Comparison of ENCODE assay signal across 41 mouse cellular contexts in the genomic region with DNA sequence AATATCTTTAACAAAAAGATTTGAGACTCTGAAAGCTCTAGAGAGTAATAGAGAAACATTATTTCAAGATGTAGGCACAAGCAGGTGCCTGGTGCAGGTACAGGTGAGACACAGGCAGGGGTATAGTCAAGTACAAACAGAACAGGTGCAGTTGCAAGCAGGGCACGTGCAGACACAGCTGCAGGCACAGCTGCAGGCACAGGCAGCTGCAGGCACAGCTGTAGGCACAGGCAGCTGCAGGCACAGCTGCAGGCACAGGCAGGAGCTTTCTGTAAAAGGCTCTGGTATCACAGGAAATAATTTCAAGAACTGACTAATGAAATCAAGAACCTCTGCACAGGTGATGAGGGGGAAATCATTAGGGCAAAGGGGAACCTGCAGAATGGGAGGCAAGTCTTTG. TPM values are rescaled to one million over a fixed set of nuclear protein-coding genes. Genes with fewer than 3 reads are reported as not detected.
"Had no signal": no experiment of that assay in that cellular context is flagged by ENCODE, and none has a peak within 500 bp of the region (broad histone marks: within the 10 kb centered on the region; RNA-seq: fewer than 3 reads in every experiment).

No protein-coding gene starts in this region.

- H3K27me3 ChIP-seq: heart, embryonic 15.5 days; hindbrain, embryonic 12.5 days; intestine, embryonic 15.5 days; limb, embryonic 13.5 days; limb, embryonic 15.5 days; liver, embryonic 12.5 days had no signal

- H3K9me3 ChIP-seq: heart, embryonic 15.5 days; limb, embryonic 13.5 days; limb, embryonic 15.5 days had no signal

- H3K36me3 ChIP-seq: heart, embryonic 13.5 days; heart, embryonic 15.5 days; hindbrain, embryonic 10.5 days; hindbrain, embryonic 12.5 days; intestine, embryonic 15.5 days; limb, embryonic 13.5 days; limb, embryonic 15.5 days; liver, embryonic 12.5 days had no signal

- DNase-seq: gastrocnemius, adult 2 months; gastrocnemius, postnatal 10 days; gastrocnemius, postnatal 25 days; heart, adult 2 months; heart, postnatal 14 days; heart, postnatal 4 days; kidney, adult 18-20 months; kidney, adult 8-10 months; kidney, postnatal 10 days; kidney, postnatal 25 days; kidney, postnatal 4 days; layer of hippocampus, adult 9-11 months; layer of hippocampus, postnatal 36 days; left cerebral cortex, postnatal 4 days had no signal

- H3K9ac ChIP-seq: heart, embryonic 13.5 days; heart, embryonic 15.5 days; hindbrain, embryonic 12.5 days; hindbrain, embryonic 14.5 days; intestine, embryonic 15.5 days; limb, embryonic 13.5 days; limb, embryonic 15.5 days; liver, embryonic 12.5 days; liver, embryonic 14.5 days had no signal

- H3K27ac ChIP-seq: gastrocnemius, adult 2 months; heart, adult 2 months; heart, embryonic 13.5 days; heart, embryonic 15.5 days; hindbrain, embryonic 10.5 days; hindbrain, embryonic 12.5 days; hindbrain, embryonic 14.5 days; intestine, embryonic 15.5 days; limb, embryonic 13.5 days; limb, embryonic 15.5 days; liver, embryonic 12.5 days; liver, embryonic 14.5 days had no signal

- H3K4me1 ChIP-seq: heart, embryonic 13.5 days; heart, embryonic 15.5 days; hindbrain, embryonic 10.5 days; hindbrain, embryonic 12.5 days; intestine, embryonic 15.5 days; limb, embryonic 13.5 days; limb, embryonic 15.5 days; liver, embryonic 12.5 days had no signal

- H3K4me3 ChIP-seq: gastrocnemius, adult 2 months; heart, adult 2 months; heart, embryonic 13.5 days; heart, embryonic 15.5 days; hindbrain, embryonic 10.5 days; hindbrain, embryonic 12.5 days; intestine, embryonic 15.5 days; limb, embryonic 13.5 days; limb, embryonic 15.5 days; liver, embryonic 12.5 days had no signal

- ATAC-seq: hindbrain, embryonic 16.5 days; inflammation-experienced regulatory T-cells, adult 6 months; intestine, embryonic 15.5 days; intestine, postnatal 0 days; liver, embryonic 12.5 days had no signal

- H3K4me2 ChIP-seq: heart, embryonic 11.5 days; heart, embryonic 13.5 days; heart, embryonic 15.5 days; hindbrain, embryonic 12.5 days; hindbrain, embryonic 14.5 days; intestine, embryonic 15.5 days; limb, embryonic 13.5 days; limb, embryonic 15.5 days; liver, embryonic 12.5 days had no signal

RNA-seq across cellular contexts. Expression of a gene that starts 2.9 kb away (rescaled TPM):
- total RNA-seq: gastrocnemius, adult 2 months; gastrocnemius, postnatal 10 days; gastrocnemius, postnatal 25 days; gastrocnemius, postnatal 4 days; granulocyte monocyte progenitor cell, adult 5-6 weeks; heart, adult 2 months; heart, postnatal 14 days; heart, postnatal 4 days; layer of hippocampus, adult 18-20 months; layer of hippocampus, adult 8-10 months; layer of hippocampus, postnatal 14 days; layer of hippocampus, postnatal 36 days; left cerebral cortex, adult 18-20 months; left cerebral cortex, adult 8-10 months; left cerebral cortex, postnatal 10 days; left cerebral cortex, postnatal 25 days; left cerebral cortex, postnatal 4 days; liver, adult 2 months had no signal
- polyA plus RNA-seq: heart, adult 2 months; heart, embryonic 11.5 days; heart, embryonic 13.5 days; heart, embryonic 15.5 days; heart, postnatal 0 days; hindbrain, embryonic 10.5 days; hindbrain, embryonic 12.5 days; hindbrain, embryonic 14.5 days; hindbrain, embryonic 16.5 days; inflammation-experienced regulatory T-cells, adult 6 months; intestine, embryonic 15.5 days; intestine, postnatal 0 days; kidney, embryonic 14.5 days; kidney, embryonic 16.5 days; limb, embryonic 13.5 days; limb, embryonic 15.5 days; liver, adult 2 months; liver, embryonic 12.5 days; liver, embryonic 14.5 days had no signal

RNA-seq across cellular contexts. Expression of a gene that starts 14.0 kb away (rescaled TPM):
- total RNA-seq: gastrocnemius, adult 2 months; gastrocnemius, postnatal 10 days; gastrocnemius, postnatal 25 days; gastrocnemius, postnatal 4 days; granulocyte monocyte progenitor cell, adult 5-6 weeks; heart, adult 2 months; heart, postnatal 14 days; heart, postnatal 4 days; layer of hippocampus, adult 18-20 months; layer of hippocampus, adult 8-10 months; layer of hippocampus, postnatal 14 days; layer of hippocampus, postnatal 36 days; left cerebral cortex, adult 18-20 months; left cerebral cortex, adult 8-10 months; left cerebral cortex, postnatal 10 days; left cerebral cortex, postnatal 25 days; left cerebral cortex, postnatal 4 days; liver, adult 2 months had no signal
- polyA plus RNA-seq: heart, embryonic 11.5 days; heart, embryonic 13.5 days; heart, embryonic 15.5 days; heart, postnatal 0 days; hindbrain, embryonic 10.5 days; hindbrain, embryonic 12.5 days; hindbrain, embryonic 14.5 days; hindbrain, embryonic 16.5 days; inflammation-experienced regulatory T-cells, adult 6 months; liver, adult 2 months; liver, embryonic 12.5 days; liver, embryonic 14.5 days had no signal

RNA-seq across cellular contexts. Expression of a gene that starts 14.6 kb away (rescaled TPM):
- total RNA-seq: gastrocnemius, adult 2 months; gastrocnemius, postnatal 10 days; gastrocnemius, postnatal 25 days; gastrocnemius, postnatal 4 days; granulocyte monocyte progenitor cell, adult 5-6 weeks; heart, adult 2 months; heart, postnatal 14 days; heart, postnatal 4 days; layer of hippocampus, adult 18-20 months; layer of hippocampus, adult 8-10 months; layer of hippocampus, postnatal 14 days; layer of hippocampus, postnatal 36 days; left cerebral cortex, adult 18-20 months; left cerebral cortex, adult 8-10 months; left cerebral cortex, postnatal 10 days; left cerebral cortex, postnatal 25 days; left cerebral cortex, postnatal 4 days; liver, adult 2 months had no signal
- polyA plus RNA-seq: heart, adult 2 months; heart, embryonic 11.5 days; heart, embryonic 13.5 days; heart, embryonic 15.5 days; heart, postnatal 0 days; hindbrain, embryonic 10.5 days; hindbrain, embryonic 12.5 days; hindbrain, embryonic 14.5 days; hindbrain, embryonic 16.5 days; inflammation-experienced regulatory T-cells, adult 6 months; intestine, embryonic 15.5 days; intestine, postnatal 0 days; kidney, embryonic 14.5 days; kidney, embryonic 16.5 days; limb, embryonic 13.5 days; limb, embryonic 15.5 days; liver, adult 2 months; liver, embryonic 12.5 days; liver, embryonic 14.5 days had no signal

RNA-seq across cellular contexts. Expression of a gene that starts 15.1 kb away (rescaled TPM):
- total RNA-seq: gastrocnemius, adult 2 months; gastrocnemius, postnatal 10 days; gastrocnemius, postnatal 25 days; gastrocnemius, postnatal 4 days; granulocyte monocyte progenitor cell, adult 5-6 weeks; heart, adult 2 months; heart, postnatal 14 days; heart, postnatal 4 days; layer of hippocampus, adult 18-20 months; layer of hippocampus, adult 8-10 months; layer of hippocampus, postnatal 14 days; layer of hippocampus, postnatal 36 days; left cerebral cortex, adult 18-20 months; left cerebral cortex, adult 8-10 months; left cerebral cortex, postnatal 10 days; left cerebral cortex, postnatal 25 days; left cerebral cortex, postnatal 4 days; liver, adult 2 months had no signal
- polyA plus RNA-seq: heart, adult 2 months; heart, embryonic 13.5 days; heart, postnatal 0 days; hindbrain, embryonic 12.5 days; hindbrain, embryonic 14.5 days; hindbrain, embryonic 16.5 days; inflammation-experienced regulatory T-cells, adult 6 months; intestine, postnatal 0 days; kidney, embryonic 14.5 days; kidney, embryonic 16.5 days; limb, embryonic 13.5 days; limb, embryonic 15.5 days; liver, adult 2 months; liver, embryonic 12.5 days; liver, embryonic 14.5 days had no signal

RNA-seq across cellular contexts. Expression of a gene that starts 27.4 kb away (rescaled TPM):
- total RNA-seq: gastrocnemius, adult 2 months; gastrocnemius, postnatal 10 days; gastrocnemius, postnatal 25 days; gastrocnemius, postnatal 4 days; granulocyte monocyte progenitor cell, adult 5-6 weeks; heart, adult 2 months; heart, postnatal 14 days; heart, postnatal 4 days; layer of hippocampus, adult 18-20 months; layer of hippocampus, adult 8-10 months; layer of hippocampus, postnatal 14 days; layer of hippocampus, postnatal 36 days; left cerebral cortex, adult 18-20 months; left cerebral cortex, adult 8-10 months; left cerebral cortex, postnatal 10 days; left cerebral cortex, postnatal 25 days; left cerebral cortex, postnatal 4 days; liver, adult 2 months had no signal
- polyA plus RNA-seq: heart, adult 2 months; heart, embryonic 11.5 days; heart, embryonic 13.5 days; heart, embryonic 15.5 days; heart, postnatal 0 days; hindbrain, embryonic 10.5 days; hindbrain, embryonic 12.5 days; hindbrain, embryonic 14.5 days; hindbrain, embryonic 16.5 days; inflammation-experienced regulatory T-cells, adult 6 months; intestine, embryonic 15.5 days; intestine, postnatal 0 days; limb, embryonic 13.5 days; limb, embryonic 15.5 days; liver, adult 2 months; liver, embryonic 12.5 days had no signal
